Mouse (Mus musculus) megakaryocyte-erythroid progenitor cell, adult 5-6 weeks (primary cell): Measurements from ENCODE around the gene Eogt. TPM values are rescaled to one million over a fixed set of nuclear protein-coding genes. Genes with fewer than 3 reads are reported as not detected.
A peak's percentile ranks its signal among the peaks of the same experiment; 100 is the strongest.

Experiments used
- ATAC-seq: replicated peaks from 2 replicates; pipeline ENCODE4 v1.8.0; 2016; ENCODE audit warnings: mild to moderate bottlenecking, inconsistent platforms; ENCODE audit not compliant: severe bottlenecking, poor library complexity, low FRiP score, low TSS enrichment
- total RNA-seq, 2 experiments: library from RNA; stranded (forward) in 1 of 2; stranded (reverse) in 1 of 2; fragments of 200-1000, 215-1000 nt in 1 of 2; fragments of >200 nt in 1 of 2; fragmentation: Nextera tagmentation in 1 of 2; gene quantifications; 2 replicates each; pipeline ENCODE4 v1.2.3; 2014 to 2017

The Eogt gene
- total RNA-seq, 2 experiments from 2014 or later = 2.5 to 8.3 TPM

DNA sequence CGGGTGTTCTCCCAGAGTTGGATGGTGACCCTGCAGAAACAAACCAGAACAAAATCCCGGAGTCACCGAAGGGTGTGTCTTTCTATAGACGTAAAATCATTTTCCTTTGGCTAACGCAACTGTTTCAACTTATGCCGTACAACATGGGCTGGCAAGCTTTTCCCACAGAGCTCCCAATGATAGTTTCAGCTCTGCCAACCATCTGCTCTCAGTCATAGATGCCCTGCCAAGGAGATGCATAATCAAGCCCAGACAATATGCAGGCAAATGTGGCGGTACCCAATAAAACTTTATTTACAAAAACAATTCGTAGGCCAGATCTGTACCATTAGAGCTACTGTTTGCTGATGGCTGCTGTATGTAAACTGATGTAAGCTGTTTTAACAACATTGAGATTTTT is 36.8 kb downstream of the Eogt start:
- ATAC-seq = no peak

DNA sequence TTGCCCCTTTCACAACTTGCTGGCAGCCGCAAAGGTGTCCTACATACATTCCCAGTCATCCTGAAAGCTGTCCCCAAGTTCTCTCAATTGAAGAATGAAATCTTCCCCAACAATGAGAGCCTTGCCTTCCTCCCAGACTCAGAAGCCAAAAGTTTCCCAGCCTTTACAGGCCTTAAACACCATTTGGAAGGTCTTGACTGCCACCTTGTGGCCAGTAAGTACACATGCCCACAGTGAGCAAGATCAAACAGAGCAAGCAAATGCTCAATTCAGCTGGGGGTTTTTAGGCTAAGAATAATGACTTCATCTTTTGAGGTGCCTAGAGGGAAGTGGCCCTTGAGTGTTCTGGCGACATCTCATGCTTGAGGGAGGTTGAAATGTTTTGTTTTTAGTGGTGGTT is 42.2 kb downstream of the Eogt start:
- ATAC-seq = peak; percentile 89

DNA sequence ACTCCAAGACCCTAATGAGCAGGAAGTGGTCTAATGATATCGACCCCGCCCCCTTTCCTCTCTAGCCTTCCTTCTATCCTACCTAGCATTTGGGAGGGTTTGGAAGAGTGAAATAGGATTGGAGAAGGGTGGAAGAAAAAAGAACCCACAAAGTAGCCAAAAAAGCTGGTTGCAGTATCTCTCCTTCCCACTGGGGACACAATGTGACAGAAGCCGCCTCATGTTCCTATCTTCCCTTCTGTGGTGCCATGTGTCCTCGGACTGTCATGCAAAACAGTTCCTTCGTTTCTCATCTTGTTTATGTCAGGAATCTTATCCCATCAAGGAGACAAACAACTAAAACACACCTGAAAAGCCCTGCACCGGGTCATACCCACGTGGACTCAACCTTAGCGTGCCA is 42.9 kb downstream of the Eogt start:
- no peak for ATAC-seq

DNA sequence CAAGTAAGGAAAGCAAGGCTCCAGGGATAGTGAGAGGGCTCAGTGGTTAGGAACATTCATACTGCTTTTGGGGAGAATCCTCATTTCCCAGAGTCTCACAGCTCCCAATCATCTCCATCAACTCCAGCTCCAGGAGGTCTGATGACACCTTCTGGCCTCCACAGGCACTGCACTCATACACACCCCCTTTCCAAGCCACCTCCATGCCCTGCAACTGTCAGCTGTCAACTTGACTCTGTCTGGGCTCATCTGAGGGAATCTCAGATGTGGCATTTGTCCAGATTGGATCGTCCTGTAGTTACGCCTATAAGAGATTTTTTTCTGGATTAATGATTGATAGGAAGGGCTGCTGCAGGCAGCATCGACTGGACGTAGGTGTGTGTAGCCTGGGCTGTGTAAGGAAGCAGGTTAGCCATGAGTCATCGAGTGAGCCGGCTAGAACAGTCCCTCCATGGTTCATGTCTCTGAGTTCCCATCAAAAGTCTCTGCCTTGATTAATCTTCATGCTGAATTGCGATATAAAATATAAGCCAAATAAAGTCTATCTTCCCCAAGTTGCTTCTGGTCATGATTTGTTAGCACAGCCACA is 44.6 kb downstream of the Eogt start:
- peak; percentile 70 for ATAC-seq

DNA sequence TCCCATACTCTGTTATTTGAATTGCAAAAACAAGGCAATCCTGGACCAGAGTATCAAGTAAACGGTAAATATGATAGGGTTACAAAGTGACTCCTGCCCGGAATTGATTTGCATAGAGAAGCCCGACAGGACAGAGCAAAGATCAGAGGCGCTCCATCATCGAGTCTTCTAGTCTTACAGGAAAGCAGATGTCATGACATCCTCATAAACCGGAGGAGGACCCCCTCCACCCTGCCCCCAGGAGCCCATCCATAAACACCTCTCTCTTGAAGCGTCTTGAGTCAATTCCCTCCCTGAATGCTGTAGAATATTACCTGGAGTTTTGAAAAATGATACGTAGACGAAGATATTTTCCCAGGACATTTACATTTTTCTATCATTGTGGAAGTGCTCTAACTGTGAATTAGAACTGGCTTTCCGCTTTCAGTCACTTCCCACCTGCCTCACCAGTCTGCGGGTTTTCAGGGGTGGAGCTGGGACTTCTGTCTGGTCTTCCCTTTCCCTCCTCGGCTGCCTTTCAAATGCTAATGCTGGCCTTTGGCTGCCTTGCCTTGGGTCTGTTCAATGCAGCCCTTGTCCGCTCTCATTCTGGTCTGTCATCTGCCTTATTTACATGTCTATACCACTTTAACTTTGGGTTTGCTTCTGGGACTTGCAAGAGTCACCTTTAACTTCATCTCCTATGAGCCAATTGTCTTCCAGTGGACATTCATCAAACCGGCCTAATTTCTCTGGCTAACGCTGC is 46.9 kb downstream of the Eogt start:
- ATAC-seq = no peak

DNA sequence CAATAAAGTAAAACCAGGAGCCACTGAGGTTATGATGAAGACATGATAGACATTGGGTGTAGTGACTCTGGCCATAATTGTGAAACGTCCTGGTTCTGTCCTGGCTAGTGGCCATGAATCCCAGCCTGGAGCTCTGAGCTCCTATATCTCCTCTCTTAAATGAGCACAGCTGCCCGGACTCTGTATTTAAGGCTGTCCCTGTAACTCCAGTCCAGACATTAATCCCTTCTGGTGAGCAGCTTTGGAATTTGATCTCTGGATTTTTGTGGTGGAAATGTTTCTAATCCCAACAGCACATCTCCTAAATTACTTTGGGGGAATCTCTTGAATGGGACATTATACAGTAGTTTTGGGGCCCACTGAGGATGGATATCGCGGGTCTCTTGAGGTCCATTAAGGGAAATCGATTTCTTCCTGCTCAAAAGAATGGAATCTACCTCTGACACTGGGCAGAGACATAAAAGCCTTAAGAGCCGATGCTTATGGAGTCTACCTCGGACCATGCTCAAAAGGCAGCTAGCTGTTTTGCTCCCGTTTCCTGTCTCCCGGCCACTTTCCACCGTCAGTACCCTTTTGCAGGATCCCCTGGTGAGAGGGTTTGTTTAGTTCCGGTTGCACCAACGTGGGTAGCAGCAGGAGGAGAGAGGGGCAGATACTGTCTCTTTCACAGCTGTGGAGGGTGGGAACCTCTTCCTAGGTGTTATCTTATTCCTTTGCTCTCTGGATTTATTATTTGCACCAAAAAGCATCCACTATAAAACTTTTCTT is 47.6 kb downstream of the Eogt start:
- no peak for ATAC-seq

DNA sequence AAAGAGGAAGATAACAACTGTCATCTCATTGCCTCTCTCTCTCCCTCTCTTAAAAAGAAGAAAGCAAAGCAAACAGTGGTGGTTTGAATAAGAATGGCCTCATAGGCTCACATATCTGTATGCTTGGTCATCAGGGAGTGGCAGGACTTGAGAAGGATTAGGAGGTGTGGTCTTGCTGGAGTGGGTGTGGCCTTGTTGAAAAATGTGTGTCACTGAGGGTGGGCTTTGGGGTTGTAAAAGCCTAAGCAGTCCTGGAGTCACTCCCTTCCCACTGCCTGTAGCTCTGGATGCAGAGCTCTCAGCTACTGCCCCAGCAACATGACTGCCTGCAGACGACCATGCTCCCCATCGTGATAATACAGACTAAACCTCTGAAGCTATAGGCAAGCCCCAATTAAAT is 66.6 kb downstream of the Eogt start:
- no peak for ATAC-seq

DNA sequence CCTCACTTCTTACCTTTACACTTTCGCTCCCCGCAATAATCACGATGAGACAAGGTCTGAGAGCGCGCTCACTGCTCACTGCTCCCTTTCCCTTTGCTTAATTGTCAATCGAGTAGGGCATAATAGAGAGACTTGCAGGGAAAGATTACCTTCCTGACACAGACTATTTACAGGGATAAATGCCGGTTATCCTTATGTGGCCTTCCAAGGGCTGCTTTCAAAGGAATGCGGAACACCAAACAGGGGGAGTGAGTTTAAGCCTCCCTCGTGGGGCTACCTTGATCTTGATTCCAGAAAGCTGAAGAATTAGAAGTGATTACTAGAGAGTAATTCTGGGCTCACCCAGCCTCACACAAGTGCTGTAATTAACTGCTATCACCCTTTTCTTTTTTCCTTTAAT is 69.0 kb downstream of the Eogt start:
- no peak for ATAC-seq

DNA sequence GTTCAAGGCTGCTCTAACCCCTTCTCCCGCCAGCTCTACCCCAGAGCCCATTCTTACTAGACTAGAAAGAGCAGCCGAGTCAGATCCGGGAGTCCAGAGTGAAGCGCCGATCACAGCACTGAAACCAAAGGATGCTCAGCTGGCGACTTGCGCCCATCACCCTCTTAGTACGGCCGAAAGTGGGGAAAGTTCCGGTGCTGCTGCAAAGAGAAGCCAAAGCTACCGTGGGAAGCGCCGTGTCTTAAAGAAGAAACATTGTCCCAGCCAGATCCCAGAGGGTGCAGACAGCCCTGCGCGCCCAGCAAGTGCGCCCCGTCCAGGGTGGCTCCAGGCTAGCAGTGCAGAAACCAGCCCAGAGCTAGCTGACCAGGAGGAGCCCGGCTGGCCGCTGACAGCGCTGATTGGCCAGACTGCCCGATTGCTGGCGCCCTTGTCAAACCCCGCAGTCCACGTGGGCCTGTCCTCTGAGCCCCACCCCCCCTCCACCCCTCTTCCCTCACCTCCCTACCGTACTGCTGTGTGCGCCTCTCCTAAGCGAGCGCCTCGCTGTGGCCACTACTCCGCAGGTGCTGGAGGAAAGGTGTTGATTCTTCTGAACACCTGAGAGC is 88.8 kb downstream of the Eogt start, which contains the start of gene Fam19a4:
Fam19a4 (minus strand) TSS at position 340 of the 608 bp plus-strand sequence.
- 0 out of 2 replicates have a peak, but pooled peaks have one; percentile 30 for ATAC-seq

Other genes with a start within 250 kb of the Eogt start
- not detected in 2 replicates for gene Fam19a4, start 88.8 kb downstream of the Eogt start, total RNA-seq (2014; fragmentation: Nextera tagmentation)
- gene Fam19a4, start 88.8 kb downstream of the Eogt start, total RNA-seq (2017) = not detected in 2 replicates
- 19.1 and 29.5 TPM in 2 replicates for gene Tmf1, start 29.9 kb upstream of the Eogt start, total RNA-seq (2014; fragmentation: Nextera tagmentation)
- 85.9 and 109 TPM in 2 replicates for gene Tmf1, start 29.9 kb upstream of the Eogt start, total RNA-seq (2017)
- gene Uba3, start 56.5 kb upstream of the Eogt start, total RNA-seq (2014; fragmentation: Nextera tagmentation) = 49.9 and 61.9 TPM in 2 replicates
- gene Uba3, start 56.5 kb upstream of the Eogt start, total RNA-seq (2017) = 66.3 and 104 TPM in 2 replicates
- gene Arl6ip5, start 61.5 kb upstream of the Eogt start, total RNA-seq (2014; fragmentation: Nextera tagmentation) = 36.5 and 40.7 TPM in 2 replicates
- 47.9 and 53.0 TPM in 2 replicates for gene Arl6ip5, start 61.5 kb upstream of the Eogt start, total RNA-seq (2017)
- gene Lmod3, start 103.6 kb upstream of the Eogt start, total RNA-seq (2014; fragmentation: Nextera tagmentation) = not detected in 2 replicates
- not detected in 2 replicates for gene Lmod3, start 103.6 kb upstream of the Eogt start, total RNA-seq (2017)